Mouse (Mus musculus) embryo, embryonic 11 days (tissue): Measurements from ENCODE around the gene Lrrc58.

ENCODE experiments used
- DNase-seq: peaks from one replicate; pipeline ENCODE4 v3.0.0-alpha.2; 2015

Gene Lrrc58

GRCm38 (mm10) chr16:37867791-37868505 lies at the start of gene Lrrc58:
Lrrc58 (plus strand) TSS chr16:37868389.
- DNase-seq: peak; percentile 94

- no peak for DNase-seq
These were observed 44.2 kb upstream of the Lrrc58 start for GRCm38 (mm10) chr16:37823949-37824348.

GRCm38 (mm10) chr16:37824778-37825505 lies 43.2 kb upstream of the Lrrc58 start:
- DNase-seq: no peak

GRCm38 (mm10) chr16:37826286-37826685 lies 41.9 kb upstream of the Lrrc58 start:
- DNase-seq: no peak

GRCm38 (mm10) chr16:37831041-37831440 lies 37.1 kb upstream of the Lrrc58 start:
- no peak for DNase-seq

GRCm38 (mm10) chr16:37837571-37837970 lies 30.6 kb upstream of the Lrrc58 start:
- DNase-seq: no peak

GRCm38 (mm10) chr16:37842439-37842838 lies 25.8 kb upstream of the Lrrc58 start:
- no peak for DNase-seq

- no peak for DNase-seq
These were observed 24.4 kb upstream of the Lrrc58 start for GRCm38 (mm10) chr16:37843740-37844139.

- no peak for DNase-seq
These were observed 22.8 kb upstream of the Lrrc58 start for GRCm38 (mm10) chr16:37845202-37845925.

- DNase-seq: no peak
These were observed 21.1 kb upstream of the Lrrc58 start for GRCm38 (mm10) chr16:37847081-37847480.

GRCm38 (mm10) chr16:37851366-37851765 lies 16.8 kb upstream of the Lrrc58 start:
- DNase-seq: peak; percentile 81

GRCm38 (mm10) chr16:37853279-37853678 lies 14.9 kb upstream of the Lrrc58 start:
- DNase-seq: no peak

- DNase-seq: no peak
These were observed 14.1 kb upstream of the Lrrc58 start for GRCm38 (mm10) chr16:37854054-37854453.

- DNase-seq: no peak
These were observed 13.6 kb upstream of the Lrrc58 start for GRCm38 (mm10) chr16:37854593-37854992.

- DNase-seq: no peak
These were observed 12.6 kb upstream of the Lrrc58 start for GRCm38 (mm10) chr16:37855583-37855982.

GRCm38 (mm10) chr16:37856327-37856726 lies 11.9 kb upstream of the Lrrc58 start:
- DNase-seq: no peak

GRCm38 (mm10) chr16:37857495-37857894 lies 10.7 kb upstream of the Lrrc58 start:
- no peak for DNase-seq

GRCm38 (mm10) chr16:37860213-37860612 lies 8.0 kb upstream of the Lrrc58 start:
- DNase-seq: no peak

GRCm38 (mm10) chr16:37861029-37861428 lies 7.2 kb upstream of the Lrrc58 start, which contains the start of gene Gm36028:
Gm36028 (minus strand) TSS chr16:37861146.
- DNase-seq: no peak

GRCm38 (mm10) chr16:37863876-37864275 lies 4.3 kb upstream of the Lrrc58 start:
- no peak for DNase-seq

- no peak for DNase-seq
These were observed 2.3 kb upstream of the Lrrc58 start for GRCm38 (mm10) chr16:37865841-37866240.

GRCm38 (mm10) chr16:37868506-37869469 lies 599 bp downstream of the Lrrc58 start:
- peak; percentile 70 for DNase-seq
